Mouse (Mus musculus) monocyte, adult 59 days (primary cell): ENCODE results near the gene Ercc8. TPM values are rescaled to one million over a fixed set of nuclear protein-coding genes. Genes with fewer than 3 reads are reported as not detected.

Experiments
- total RNA-seq, 2 experiments: library from RNA; stranded (reverse); gene quantifications; one replicate each; pipeline ENCODE4 v1.2.4; 2023

Ercc8 gene
- 1 to 10 TPM; 8.6 to 9.2 TPM for total RNA-seq

DNA sequence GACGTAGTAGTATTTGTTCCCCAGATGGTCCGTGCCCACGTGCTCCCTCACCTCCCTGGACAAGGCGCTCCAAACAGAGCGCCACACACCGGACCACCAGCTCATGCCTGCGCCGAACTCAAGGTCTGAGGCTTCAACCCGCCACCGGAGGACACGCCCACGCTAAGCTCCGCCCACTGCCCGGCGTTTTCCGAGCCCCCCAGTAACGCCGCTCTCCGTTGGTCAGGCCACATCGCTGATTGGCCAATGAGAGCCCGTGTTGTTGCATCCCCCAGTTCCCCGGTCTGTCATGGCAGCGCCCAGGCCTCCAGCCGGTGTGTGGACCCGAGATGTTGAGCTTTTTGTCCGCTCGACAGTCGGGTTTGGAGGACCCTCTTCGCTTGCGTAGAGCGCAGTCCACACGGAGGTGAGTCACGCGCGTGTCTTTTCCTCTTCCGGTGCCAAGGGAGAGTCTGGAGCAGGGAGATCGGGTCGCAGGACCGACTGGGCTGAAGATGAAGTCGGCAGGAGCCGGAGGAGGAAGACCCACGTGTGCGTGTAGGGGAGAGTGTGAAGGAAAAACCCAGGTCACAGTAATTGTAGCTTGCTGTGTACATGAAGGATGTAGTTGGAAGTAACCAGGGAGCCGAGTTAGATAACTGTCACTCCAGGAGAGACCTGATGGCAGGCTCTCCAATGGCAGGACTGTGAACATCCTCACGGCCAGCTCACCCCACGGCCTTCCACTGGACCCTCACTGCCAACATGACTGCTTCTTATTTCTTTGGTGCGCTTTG is at the start of gene Ercc8, which contains the start of gene Ndufaf2:
Gene Ercc8 (plus strand): TSS at position 267 of the 776 bp plus-strand sequence.
Gene Ndufaf2 (minus strand): TSS at position 159 of the 776 bp plus-strand sequence.

DNA sequence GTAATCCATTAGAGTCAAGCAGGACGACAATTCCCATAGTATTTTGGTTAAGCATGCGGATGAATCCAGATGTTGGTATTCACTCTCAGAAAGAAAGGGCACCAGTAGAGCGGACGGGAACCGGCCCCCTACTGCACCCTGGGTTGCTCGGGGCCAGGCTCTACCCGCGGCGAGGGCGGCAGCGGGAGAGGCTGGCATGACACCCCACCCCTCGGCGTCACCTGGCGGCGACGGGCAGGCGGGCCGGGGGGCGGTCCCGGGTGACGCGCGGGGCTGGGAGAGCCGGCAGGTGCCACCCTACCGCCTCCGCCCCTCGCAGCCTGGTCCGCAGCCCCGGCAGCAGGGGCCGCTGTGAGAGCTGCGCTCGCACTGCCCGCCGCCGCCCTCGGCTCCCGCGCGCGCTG is 55.6 kb downstream of the Ercc8 start, which contains the start of gene Elovl7:
Gene Elovl7 (plus strand): TSS at position 324 of the 404 bp plus-strand sequence.

Other genes starting within 250 kb of the Ercc8 start
- gene Smim15, start 114.3 kb upstream of the Ercc8 start, total RNA-seq: 10 to 100 TPM; 30.5 to 32.9 TPM
- gene Ndufaf2, start 108 bp upstream of the Ercc8 start, total RNA-seq: 1 to 10 TPM; 4.7 to 8.3 TPM
- 1 to 10 TPM in 1 of 2 experiments, under 1 TPM in 1; 0.73 to 1.5 TPM for gene Elovl7, start 55.7 kb downstream of the Ercc8 start, total RNA-seq
- gene Depdc1b, start 157.6 kb downstream of the Ercc8 start, total RNA-seq: 1 to 10 TPM; 1.7 to 1.9 TPM